In genomic region chr6:110137043-110137650, GRCm38 (mm10) we compare ENCODE assay signal across 9 mouse cellular contexts.
A peak's percentile ranks its signal among the peaks of the same experiment; 100 is the strongest.
DNase-seq lines count a peak whose midpoint lies in the region; ATAC-seq and TF ChIP-seq lines count a peak whose summit lies in the region.
"Had no signal": no experiment of that assay in that cellular context is flagged by ENCODE, and none has a peak within 500 bp of the region (broad histone marks: within the 10 kb centered on the region; RNA-seq: fewer than 3 reads in every experiment).

No protein-coding gene starts in this region.

- no peaks in the 10 kb centered on the region for H3K4me1 ChIP-seq in forebrain, embryonic 13.5 days
- peaks cover 3% of the 10 kb centered on the region; the same call in 1 of the 2 replicates for H3K4me1 ChIP-seq in forebrain, embryonic 10.5 days
- H3K4me1 ChIP-seq in kidney, embryonic 14.5 days (ENCODE audit: control insufficient read depth, insufficient read depth, low read length): no peaks in the 10 kb centered on the region
- 0 out of 2 replicates have a peak, but pooled peaks cover 4% of the 10 kb centered on the region for H3K4me1 ChIP-seq in midbrain, embryonic 13.5 days (replicated peaks)
- H3K4me1 ChIP-seq: intestine, embryonic 15.5 days had no signal

- H3K9me3 ChIP-seq in forebrain, embryonic 13.5 days (replicated peaks): no peaks in the 10 kb centered on the region
- no peaks in the 10 kb centered on the region for H3K9me3 ChIP-seq in forebrain, embryonic 10.5 days
- no peaks in the 10 kb centered on the region for H3K9me3 ChIP-seq in kidney, embryonic 14.5 days (ENCODE audit: control insufficient read depth, low read length)
- H3K9me3 ChIP-seq in midbrain, embryonic 13.5 days: no peaks in the 10 kb centered on the region
- H3K9me3 ChIP-seq: intestine, embryonic 15.5 days had no signal

- intact Hi-C loops in left cerebral cortex, adult 2 months (cut with DNase I): loop anchor here (2.0 to 10.0 kb wide), 3 partner anchors 395 to 1242 kb away; no protein-coding TSS in a partner anchor

- no peak overlapping the region for H3K27ac ChIP-seq in forebrain, embryonic 13.5 days
- H3K27ac ChIP-seq in forebrain, embryonic 10.5 days: no peak overlapping the region
- H3K27ac ChIP-seq in left cerebral cortex, adult 2 months: no peak overlapping the region
- H3K27ac ChIP-seq in kidney, embryonic 14.5 days (ENCODE audit: low read depth, low read length): no peak overlapping the region
- H3K27ac ChIP-seq in midbrain, embryonic 13.5 days: no peak overlapping the region
- H3K27ac ChIP-seq: intestine, embryonic 15.5 days had no signal

- no peaks in the 10 kb centered on the region for H3K36me3 ChIP-seq in forebrain, embryonic 13.5 days (ENCODE audit: poor library complexity, severe bottlenecking)
- no peaks in the 10 kb centered on the region for H3K36me3 ChIP-seq in forebrain, embryonic 10.5 days (replicated peaks)
- H3K36me3 ChIP-seq in kidney, embryonic 14.5 days (ENCODE audit: control insufficient read depth, insufficient read depth, low read length): no peaks in the 10 kb centered on the region
- no peaks in the 10 kb centered on the region for H3K36me3 ChIP-seq in midbrain, embryonic 13.5 days
- H3K36me3 ChIP-seq: intestine, embryonic 15.5 days had no signal

- DNase-seq in forebrain, embryonic 10.5 days (ENCODE audit: extremely low spot score, low spot score): no peak
- peak; percentile 72 for DNase-seq in right cerebral cortex, adult 18-20 months
- no peak for DNase-seq in right cerebral cortex, postnatal 4 days
- peak; percentile 29 to 33 for DNase-seq in left cerebral cortex, adult 2 months (ENCODE audit: extremely low spot score in 1 of 2, low spot score in 2 of 2)
- no peak for DNase-seq in adrenal gland, postnatal 25 days

- H3K27me3 ChIP-seq in forebrain, embryonic 13.5 days: no peaks in the 10 kb centered on the region
- no peaks in the 10 kb centered on the region for H3K27me3 ChIP-seq in forebrain, embryonic 10.5 days (ENCODE audit: poor library complexity, severe bottlenecking)
- H3K27me3 ChIP-seq in kidney, embryonic 14.5 days (ENCODE audit: control insufficient read depth, insufficient read depth, low read length): no peaks in the 10 kb centered on the region
- H3K27me3 ChIP-seq in midbrain, embryonic 13.5 days: no peaks in the 10 kb centered on the region
- H3K27me3 ChIP-seq: intestine, embryonic 15.5 days had no signal

- H3K4me2 ChIP-seq in forebrain, embryonic 13.5 days: no peak overlapping the region
- H3K4me2 ChIP-seq in kidney, embryonic 14.5 days (replicated peaks; ENCODE audit: low read depth, low read length): no peak overlapping the region
- H3K4me2 ChIP-seq in midbrain, embryonic 13.5 days (replicated peaks): no peak overlapping the region
- H3K4me2 ChIP-seq: intestine, embryonic 15.5 days had no signal

- no peak overlapping the region for H3K4me3 ChIP-seq in forebrain, embryonic 13.5 days
- no peak overlapping the region for H3K4me3 ChIP-seq in forebrain, embryonic 10.5 days
- no peak overlapping the region for H3K4me3 ChIP-seq in left cerebral cortex, adult 2 months
- H3K4me3 ChIP-seq in kidney, embryonic 14.5 days (ENCODE audit: low read length): no peak overlapping the region
- no peak overlapping the region for H3K4me3 ChIP-seq in midbrain, embryonic 13.5 days (replicated peaks)
- H3K4me3 ChIP-seq: intestine, embryonic 15.5 days had no signal

- no peak overlapping the region for H3K9ac ChIP-seq in forebrain, embryonic 13.5 days
- no peak overlapping the region for H3K9ac ChIP-seq in kidney, embryonic 14.5 days (ENCODE audit: low read depth, low read length)
- H3K9ac ChIP-seq in midbrain, embryonic 13.5 days (replicated peaks): no peak overlapping the region
- H3K9ac ChIP-seq: intestine, embryonic 15.5 days had no signal

- 18% methylated on average over 7 of the region's 7 CpGs for WGBS in forebrain, embryonic 13.5 days
- WGBS in forebrain, embryonic 10.5 days: 64% methylated on average over 7 of the region's 7 CpGs
- WGBS in kidney, embryonic 14.5 days: 51% methylated on average over 7 of the region's 7 CpGs
- 27% methylated on average over 7 of the region's 7 CpGs for WGBS in midbrain, embryonic 13.5 days

- TF ChIP-seq CTCF in left cerebral cortex, adult 2 months (IDR thresholded peaks at IDR 0.05): no peak

- ATAC-seq in forebrain, embryonic 13.5 days: peak; percentile 78
- no peak for ATAC-seq in kidney, embryonic 14.5 days (ENCODE audit: low FRiP score, low TSS enrichment)
- ATAC-seq in midbrain, embryonic 13.5 days: no peak
- ATAC-seq: intestine, embryonic 15.5 days had no signal

Comparison
In these comparisons a context has a peak if more than half of its experiments do, and no peak if none do; other contexts are left out.
1. DNase-seq: peak in right cerebral cortex, adult 18-20 months (single experiment) and left cerebral cortex, adult 2 months (2 of 2); none in forebrain, embryonic 10.5 days (single experiment), right cerebral cortex, postnatal 4 days (single experiment) and adrenal gland, postnatal 25 days (single experiment).